Mouse (Mus musculus) stomach, postnatal 0 days (tissue): ENCODE measurements around the gene St3gal4. TPM values are rescaled to one million over a fixed set of nuclear protein-coding genes. Genes with fewer than 3 reads are reported as not detected.

Experiments used
- ATAC-seq: fragments of 200-750 bp; cut with Nextera tagmentation; 2 replicates; pipeline ENCODE4 v1.8.0; 2017; ENCODE audit not compliant: low FRiP score, low TSS enrichment
- DNase-seq: peaks from one replicate; pipeline ENCODE4 v3.0.0-alpha.2; 2016; ENCODE audit warnings: low spot score
- H3K27ac ChIP-seq: fragments of 300-500 bp; sonication (generic); replicated peaks from 2 replicates; pipeline ENCODE4 v1.5.1; 2014; ENCODE audit warnings: mild to moderate bottlenecking, control low read depth
- H3K27me3 ChIP-seq: fragments of 300-500 bp; sonication (generic); 2 replicates; pipeline ENCODE4 v1.6.1; 2014; ENCODE audit warnings: low read length; ENCODE audit not compliant: control insufficient read depth, insufficient read depth
- H3K36me3 ChIP-seq: fragments of 300-500 bp; sonication (generic); 2 replicates; pipeline ENCODE4 v1.6.1; 2014; ENCODE audit warnings: low read length, mixed read lengths; ENCODE audit not compliant: control insufficient read depth, insufficient read depth
- H3K4me1 ChIP-seq: fragments of 300-500 bp; sonication (generic); replicated peaks from 2 replicates; pipeline ENCODE4 v1.6.1; 2014; ENCODE audit warnings: antibody characterized with exemption; ENCODE audit not compliant: control insufficient read depth, insufficient read depth
- H3K4me2 ChIP-seq: fragments of 300-500 bp; sonication (generic); replicated peaks from 2 replicates; pipeline ENCODE4 v1.6.1; 2014; ENCODE audit warnings: low read depth, mild to moderate bottlenecking, control low read depth, moderate library complexity
- H3K4me3 ChIP-seq: fragments of 300-500 bp; sonication (generic); 2 replicates; pipeline ENCODE4 v1.5.1; 2014; ENCODE audit warnings: low read depth, low read length, control low read depth
- H3K9ac ChIP-seq: fragments of 300-500 bp; sonication (generic); 2 replicates; pipeline ENCODE4 v1.6.1; 2014; ENCODE audit warnings: mild to moderate bottlenecking, low read length, control low read depth, mixed read lengths
- H3K9me3 ChIP-seq: fragments of 300-500 bp; sonication (generic); 2 replicates; pipeline ENCODE4 v1.6.1; 2016; ENCODE audit warnings: low read length; ENCODE audit not compliant: control insufficient read depth
- CTCF ChIP-seq: IDR thresholded peaks from 2 replicates; pipeline ENCODE4 v1.5.1; 2016; ENCODE audit warnings: antibody characterized with exemption, low read depth, mild to moderate bottlenecking, moderate library complexity
- EP300 ChIP-seq: optimal IDR thresholded peaks from 2 replicates; pipeline ENCODE3; 2016; ENCODE audit warnings: antibody characterized with exemption
- WGBS: fragments of 180-500 bp; shearing (Covaris S2); extraction: QIAGEN DNeasy Blood & Tissue Kit; methylation state at CpG from one replicate; pipeline ENCODE4 v1.1.7; 2014; 5-methylcytosine and 5-hydroxymethylcytosine counted together
- polyA plus RNA-seq: library from polyadenylated mRNA; unstranded; fragments of >200 nt; fragmentation: Nextera tagmentation; extraction: Ambion mirVana; gene quantifications from 2 replicates; pipeline ENCODE4 v1.2.1, GENCODE M21; 2015

Gene St3gal4
- polyA plus RNA-seq, 1 experiment from 2014 or later: 14.6 TPM

- Histone ChIP-seq H3K36me3 (no peaks in the 10 kb centered on the region), H3K4me2 (peak overlapping the region; percentile 23; the same call in 1 of the 2 replicates), H3K9ac (no peak overlapping the region), H3K27me3 (no peaks in the 10 kb centered on the region), H3K4me1 (peaks cover 3% of the 10 kb centered on the region; the same call in 1 of the 2 replicates), H3K9me3 (no peaks in the 10 kb centered on the region), H3K27ac (peak overlapping the region; percentile 24; the same call in 1 of the 2 replicates), H3K4me3 (no peak overlapping the region)
- ATAC-seq (no peak), DNase-seq (no peak)
- 82% methylated on average over 7 of the region's 7 CpGs for whole genome bisulfite sequencing
- no peak for TF ChIP-seq CTCF
- no peak for TF ChIP-seq EP300
These were observed 7.6 kb downstream of the St3gal4 start for GRCm38 (mm10) chr9:35111446-35111845.

GRCm38 (mm10) chr9:35110567-35110966 is 8.5 kb downstream of the St3gal4 start:
- Histone ChIP-seq H3K27ac (peak overlapping the region; percentile 45; the same call in 1 of the 2 replicates), H3K27me3 (no peaks in the 10 kb centered on the region), H3K36me3 (no peaks in the 10 kb centered on the region), H3K4me3 (no peak overlapping the region), H3K9me3 (no peaks in the 10 kb centered on the region), H3K9ac (no peak overlapping the region), H3K4me2 (no peak overlapping the region), H3K4me1 (peaks cover 3% of the 10 kb centered on the region; the same call in 1 of the 2 replicates)
- ATAC-seq: peak; percentile 33; the same call in 1 of the 2 replicates
- WGBS: 45% methylated on average over 4 of the region's 4 CpGs
- peak; percentile 45 for DNase-seq
- TF ChIP-seq EP300 (no peak), CTCF (no peak)

GRCm38 (mm10) chr9:35110051-35110450 is 9.0 kb downstream of the St3gal4 start:
- Histone ChIP-seq H3K4me3 (no peak overlapping the region), H3K4me2 (no peak overlapping the region), H3K36me3 (no peaks in the 10 kb centered on the region), H3K4me1 (peaks cover 3% of the 10 kb centered on the region; the same call in 1 of the 2 replicates), H3K27ac (peak overlapping the region; percentile 45; the same call in 1 of the 2 replicates), H3K9me3 (no peaks in the 10 kb centered on the region), H3K27me3 (no peaks in the 10 kb centered on the region), H3K9ac (no peak overlapping the region)
- ATAC-seq: no peak
- WGBS: 80% methylated on average over 5 of the region's 5 CpGs
- DNase-seq: no peak
- TF ChIP-seq CTCF (no peak), EP300 (no peak)

- Histone ChIP-seq H3K4me1 (peaks cover 3% of the 10 kb centered on the region; the same call in 1 of the 2 replicates), H3K36me3 (no peaks in the 10 kb centered on the region), H3K4me3 (no peak overlapping the region), H3K27ac (no peak overlapping the region; the same call in 1 of the 2 replicates), H3K4me2 (no peak overlapping the region), H3K9me3 (no peaks in the 10 kb centered on the region), H3K27me3 (no peaks in the 10 kb centered on the region), H3K9ac (no peak overlapping the region)
- DNase-seq (no peak), ATAC-seq (no peak; the same call in 1 of the 2 replicates)
- TF ChIP-seq CTCF: no peak
- TF ChIP-seq EP300: no peak
- WGBS: 63% methylated on average over 4 of the region's 5 CpGs
These were observed 10.2 kb downstream of the St3gal4 start for GRCm38 (mm10) chr9:35108916-35109315.

GRCm38 (mm10) chr9:35108066-35108465 is 11.0 kb downstream of the St3gal4 start:
- Histone ChIP-seq H3K4me1 (peaks cover 3% of the 10 kb centered on the region; the same call in 1 of the 2 replicates), H3K9ac (no peak overlapping the region), H3K27me3 (no peaks in the 10 kb centered on the region), H3K36me3 (no peaks in the 10 kb centered on the region), H3K4me2 (no peak overlapping the region), H3K4me3 (no peak overlapping the region), H3K27ac (no peak overlapping the region), H3K9me3 (no peaks in the 10 kb centered on the region)
- DNase-seq (no peak), ATAC-seq (no peak)
- WGBS: 80% methylated on average over 3 of the region's 3 CpGs
- TF ChIP-seq CTCF (no peak), EP300 (no peak)

GRCm38 (mm10) chr9:35107396-35107795 is 11.7 kb downstream of the St3gal4 start:
- DNase-seq (no peak), ATAC-seq (no peak)
- Histone ChIP-seq H3K9me3 (no peaks in the 10 kb centered on the region), H3K9ac (no peak overlapping the region), H3K4me3 (no peak overlapping the region), H3K27me3 (no peaks in the 10 kb centered on the region), H3K27ac (no peak overlapping the region), H3K36me3 (no peaks in the 10 kb centered on the region), H3K4me2 (no peak overlapping the region), H3K4me1 (peaks cover 3% of the 10 kb centered on the region; the same call in 1 of the 2 replicates)
- 93% methylated on average over 5 of the region's 5 CpGs for WGBS
- no peak for TF ChIP-seq EP300
- TF ChIP-seq CTCF: no peak
